In genomic region chr11:61273928-61274327, GRCm38 (mm10) we compare ENCODE assay signal across 23 mouse cellular contexts.
"Had no signal": no experiment of that assay in that cellular context is flagged by ENCODE, and none has a peak within 500 bp of the region (broad histone marks: within the 10 kb centered on the region; RNA-seq: fewer than 3 reads in every experiment).

No protein-coding gene starts in this region.

- H3K27me3 ChIP-seq: limb, embryonic 12.5 days; limb, embryonic 15.5 days; neural tube, embryonic 12.5 days; neural tube, embryonic 15.5 days; stomach, embryonic 15.5 days had no signal

- H3K36me3 ChIP-seq: limb, embryonic 12.5 days; limb, embryonic 15.5 days; midbrain, embryonic 12.5 days; midbrain, embryonic 15.5 days; neural tube, embryonic 12.5 days; neural tube, embryonic 15.5 days; stomach, embryonic 15.5 days had no signal

- H3K4me1 ChIP-seq: limb, embryonic 12.5 days; midbrain, embryonic 12.5 days; midbrain, embryonic 15.5 days; neural tube, embryonic 12.5 days; neural tube, embryonic 15.5 days had no signal

- H3K4me2 ChIP-seq: limb, embryonic 12.5 days; limb, embryonic 15.5 days; midbrain, embryonic 12.5 days; midbrain, embryonic 15.5 days; neural tube, embryonic 12.5 days; neural tube, embryonic 15.5 days; stomach, embryonic 15.5 days had no signal

- H3K9me3 ChIP-seq: limb, embryonic 12.5 days; limb, embryonic 15.5 days; midbrain, embryonic 12.5 days; midbrain, embryonic 15.5 days; neural tube, embryonic 12.5 days; neural tube, embryonic 15.5 days; stomach, embryonic 15.5 days had no signal

- H3K4me3 ChIP-seq: limb, embryonic 12.5 days; limb, embryonic 15.5 days; megakaryocyte, embryonic 14.5 days; midbrain, embryonic 12.5 days; midbrain, embryonic 15.5 days; neural tube, embryonic 12.5 days; neural tube, embryonic 15.5 days; stomach, embryonic 15.5 days had no signal

- H3K27ac ChIP-seq: hindbrain, postnatal 0 days; limb, embryonic 12.5 days; limb, embryonic 15.5 days; liver, embryonic 14.5 days; midbrain, embryonic 12.5 days; midbrain, embryonic 15.5 days; neural tube, embryonic 12.5 days; neural tube, embryonic 15.5 days; stomach, embryonic 15.5 days had no signal

- ATAC-seq: hindbrain, postnatal 0 days; inflammation-experienced regulatory T-cells, adult 6 months; intestine, embryonic 16.5 days; midbrain, embryonic 15.5 days had no signal

- DNase-seq: kidney, adult 18-20 months; kidney, adult 9 months; kidney, postnatal 14 days; kidney, postnatal 4 days; left cerebral cortex, postnatal 4 days; lung, adult 18-20 months; right cerebral cortex, adult 18-20 months; right cerebral cortex, postnatal 14 days; right cerebral cortex, postnatal 4 days; thymus, adult 2 months; thymus, postnatal 25 days had no signal

- H3K9ac ChIP-seq: limb, embryonic 12.5 days; limb, embryonic 15.5 days; liver, embryonic 14.5 days; midbrain, embryonic 12.5 days; midbrain, embryonic 15.5 days; neural tube, embryonic 12.5 days; neural tube, embryonic 15.5 days; stomach, embryonic 15.5 days had no signal
